Mouse (Mus musculus) thymus, adult 2 months (tissue): ENCODE measurements at regions not wholly inside any gene's neighbourhood (a gene's known extent, or its start where the extent isn't known, plus 50 kb on each side); places are given as distances from the start of the nearest gene placed in this dataset.

ENCODE experiments used
- DNase-seq: peaks from one replicate; pipeline ENCODE4 v3.0.0; 2021
- H3K27ac ChIP-seq: fragments of 200-500 bp; 2 replicates; pipeline ENCODE4 v1.5.1; 2012; ENCODE audit warnings: low read length, control low read depth; ENCODE audit not compliant: control insufficient read depth, insufficient read depth
- H3K27me3 ChIP-seq: fragments of 200-500 bp; 2 replicates; pipeline ENCODE4 v1.6.1; 2012; ENCODE audit warnings: mild to moderate bottlenecking, low read length, moderate library complexity, mixed read lengths; ENCODE audit not compliant: control insufficient read depth, insufficient read depth
- H3K36me3 ChIP-seq: fragments of 200-500 bp; 2 replicates; pipeline ENCODE4 v1.6.1; 2012; ENCODE audit warnings: mild to moderate bottlenecking, low read length, moderate library complexity; ENCODE audit not compliant: control insufficient read depth, insufficient read depth
- H3K4me1 ChIP-seq: fragments of 200-500 bp; replicated peaks from 2 replicates; pipeline ENCODE4 v1.6.1; 2012; ENCODE audit warnings: low read length; ENCODE audit not compliant: control insufficient read depth, insufficient read depth
- H3K4me3 ChIP-seq: fragments of 200-500 bp; 2 replicates; pipeline ENCODE4 v1.5.1; 2012; ENCODE audit warnings: mild to moderate bottlenecking, low read length, control low read depth, moderate library complexity; ENCODE audit not compliant: control insufficient read depth, insufficient read depth
- CTCF ChIP-seq: fragments of 200-500 bp; IDR thresholded peaks from 2 replicates; pipeline ENCODE4 v1.5.1; 2012; ENCODE audit warnings: mild to moderate bottlenecking, control low read depth, low read length, moderate library complexity, borderline replicate concordance; ENCODE audit not compliant: control insufficient read depth, poor library complexity, insufficient read depth; ENCODE audit errors: extremely low read depth
- POLR2A ChIP-seq: fragments of 200-500 bp; IDR thresholded peaks from 2 replicates; pipeline ENCODE4 v1.6.1; 2012; ENCODE audit warnings: mild to moderate bottlenecking, low read length, control low read depth, moderate library complexity; ENCODE audit not compliant: control insufficient read depth, poor library complexity, insufficient read depth; ENCODE audit errors: extremely low read depth
- WGBS: fragments of 180-500 bp; shearing (Covaris S2); methylation state at CpG from one replicate; pipeline ENCODE4 v1.1.7; 2018; 5-methylcytosine and 5-hydroxymethylcytosine counted together

DNA sequence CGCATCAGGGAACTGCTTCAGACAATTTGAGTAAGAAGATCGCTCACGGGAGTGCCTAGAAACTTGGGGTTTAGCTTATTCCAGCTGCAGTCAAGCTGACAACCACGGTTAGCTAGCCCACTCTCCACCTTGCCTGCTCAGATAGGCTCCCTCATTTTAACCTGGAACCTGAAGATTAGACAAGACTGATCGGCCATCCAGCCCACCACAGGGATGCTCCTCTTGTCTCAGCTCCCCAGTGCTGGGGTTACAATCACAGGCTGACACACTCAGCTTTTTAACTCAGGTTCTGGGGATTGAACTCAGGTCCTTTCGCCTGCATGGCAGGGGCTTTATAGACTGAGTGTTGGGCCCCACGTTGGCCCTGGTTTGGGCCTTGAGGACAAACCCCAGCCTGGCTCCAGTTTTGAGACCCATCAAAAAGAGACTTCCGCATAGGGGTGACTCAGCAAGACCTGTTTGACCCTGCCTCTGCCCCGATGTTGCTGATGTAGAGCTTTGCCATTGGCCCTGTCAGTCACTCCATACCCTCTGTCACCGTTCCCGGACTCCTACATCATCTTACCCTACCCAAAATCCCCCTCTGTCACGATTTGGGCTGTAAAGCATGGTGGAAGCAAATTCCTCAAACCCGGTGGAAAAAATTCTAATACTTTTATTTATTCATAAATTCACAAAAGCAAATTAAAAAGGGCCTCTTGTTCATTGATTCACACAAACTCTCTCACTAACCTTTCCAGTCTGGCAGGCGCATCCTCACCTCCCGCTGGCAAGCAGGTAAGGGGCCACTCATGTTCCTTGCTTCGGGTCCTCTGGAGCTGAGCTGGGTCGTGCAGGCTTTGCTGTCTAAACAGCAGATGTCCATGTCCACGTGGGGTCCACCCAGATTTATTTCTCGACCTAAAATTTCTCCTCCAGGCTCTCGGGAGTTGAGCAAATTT lies 67.6 kb upstream of the Vrk1 start:
- no peaks in the 10 kb centered on the region for H3K36me3 ChIP-seq
- H3K4me1 ChIP-seq, result no peaks in the 10 kb centered on the region
- H3K27ac ChIP-seq, result no peak overlapping the region
- TF ChIP-seq CTCF (no peak), POLR2A (no peak)
- H3K27me3 ChIP-seq, result no peaks in the 10 kb centered on the region
- no peak overlapping the region for H3K4me3 ChIP-seq
- DNase-seq, result no peak
- 82% methylated on average over 20 of the region's 20 CpGs for WGBS

DNA sequence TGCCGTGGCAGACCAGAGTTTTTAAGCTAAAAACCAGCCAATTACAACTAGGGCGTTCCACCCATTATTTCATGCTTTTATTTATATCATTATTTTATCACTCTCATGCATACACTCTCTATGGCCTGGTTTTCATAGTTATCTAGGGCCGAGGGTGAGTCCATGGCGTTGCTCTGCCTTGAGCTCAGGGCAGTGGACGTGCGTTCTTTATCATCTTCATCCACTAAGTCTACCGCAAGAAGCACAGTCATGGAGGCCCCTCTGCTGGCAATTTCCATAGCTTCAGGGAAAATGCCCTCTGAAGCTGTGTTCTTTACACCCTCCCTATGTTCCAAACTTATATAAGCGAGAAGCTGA lies 67.0 kb upstream of the Vrk1 start:
- no peaks in the 10 kb centered on the region for H3K36me3 ChIP-seq
- no peaks in the 10 kb centered on the region for H3K27me3 ChIP-seq
- no peaks in the 10 kb centered on the region for H3K4me1 ChIP-seq
- H3K27ac ChIP-seq, result no peak overlapping the region
- no peak overlapping the region for H3K4me3 ChIP-seq
- WGBS, result 96% methylated on average over 8 of the region's 8 CpGs
- no peak for DNase-seq
- TF ChIP-seq CTCF (no peak), POLR2A (no peak)

- H3K4me3 ChIP-seq, result no peak overlapping the region
- no peaks in the 10 kb centered on the region for H3K27me3 ChIP-seq
- no peak overlapping the region for H3K27ac ChIP-seq
- TF ChIP-seq CTCF (no peak), POLR2A (no peak)
- no peak for DNase-seq
- no peaks in the 10 kb centered on the region for H3K36me3 ChIP-seq
- H3K4me1 ChIP-seq, result no peaks in the 10 kb centered on the region
- 21% methylated on average over 5 of the region's 5 CpGs for WGBS
Observed at GRCm38 (mm10) chr12:105947332-105947731, 62.7 kb upstream of the Vrk1 start.

DNA sequence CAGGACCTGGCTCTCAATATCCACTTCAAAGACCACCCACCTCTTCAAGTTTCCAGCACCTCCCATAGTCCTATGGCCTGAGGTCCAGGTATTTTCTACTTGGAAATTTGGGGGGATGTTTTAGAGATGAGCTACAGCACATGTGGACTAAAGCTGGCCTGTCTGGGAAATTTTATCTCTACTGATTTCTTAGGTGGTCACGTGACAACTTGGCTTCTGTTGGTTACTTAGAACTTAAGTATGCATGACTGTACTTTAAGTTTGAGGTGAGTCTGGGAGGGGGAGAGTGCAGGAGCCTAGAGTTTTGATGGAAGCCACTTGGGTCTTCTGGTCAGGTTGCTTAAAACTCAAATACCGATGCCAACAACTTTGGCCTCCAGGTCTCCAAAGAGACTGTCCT lies 61.7 kb upstream of the Vrk1 start:
- Histone ChIP-seq H3K36me3 (no peaks in the 10 kb centered on the region), H3K4me1 (no peaks in the 10 kb centered on the region), H3K27ac (no peak overlapping the region), H3K27me3 (no peaks in the 10 kb centered on the region), H3K4me3 (no peak overlapping the region)
- TF ChIP-seq CTCF (no peak), POLR2A (no peak)
- WGBS, result 87% methylated on average over 2 of the region's 2 CpGs
- no peak for DNase-seq

DNA sequence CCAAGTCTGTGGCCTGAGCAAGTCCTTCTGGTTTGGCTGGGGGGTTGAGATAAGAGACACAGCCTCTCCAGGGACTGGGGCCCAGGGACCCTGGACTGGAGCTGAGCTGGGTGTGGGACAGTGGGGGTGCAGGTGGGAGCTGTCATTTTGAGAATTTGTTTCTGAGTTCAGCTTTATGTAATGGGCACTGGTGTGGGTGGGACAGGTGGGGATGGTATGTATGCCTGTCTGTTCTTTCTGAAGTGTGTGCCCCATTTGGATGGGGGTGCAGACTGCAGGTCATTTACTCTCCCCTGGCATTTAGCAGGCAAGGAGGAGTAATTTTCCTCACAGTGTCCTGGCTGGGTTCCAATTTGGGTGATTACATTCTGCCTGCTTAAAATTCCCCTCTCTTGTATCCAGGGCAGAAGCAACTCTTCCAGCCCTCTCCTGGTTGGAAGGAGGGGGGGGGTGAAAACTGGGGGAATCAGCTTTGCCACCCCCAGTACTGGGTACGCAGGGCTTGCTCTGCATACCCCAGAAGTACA lies 54.2 kb upstream of the Vrk1 start:
- Histone ChIP-seq H3K27ac (no peak overlapping the region), H3K4me3 (no peak overlapping the region), H3K36me3 (no peaks in the 10 kb centered on the region), H3K4me1 (no peaks in the 10 kb centered on the region), H3K27me3 (peaks cover 2% of the 10 kb centered on the region; the same call in 1 of the 2 replicates)
- DNase-seq, result no peak
- no peak for TF ChIP-seq CTCF
- no peak for TF ChIP-seq POLR2A
- 94% methylated on average over 1 of the region's 1 CpGs for WGBS

DNA sequence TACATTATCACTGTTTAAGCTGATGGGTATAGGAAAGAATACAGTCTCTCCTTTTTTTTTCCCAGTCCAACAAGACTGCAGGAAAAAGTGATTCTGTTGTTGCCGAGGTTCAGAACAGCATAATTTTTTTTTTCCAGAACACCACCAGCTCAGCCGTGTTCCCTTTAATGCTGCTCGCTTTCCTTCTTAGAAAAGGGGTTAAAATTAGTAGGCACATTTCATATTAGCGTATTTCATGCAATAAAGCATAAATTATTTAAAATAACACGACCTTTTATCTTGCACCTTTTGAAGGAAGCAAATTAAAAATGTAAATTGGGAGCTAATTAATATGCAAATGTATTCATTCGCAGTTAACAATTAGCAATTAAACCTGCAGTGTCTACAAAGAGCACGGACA lies 50.3 kb upstream of the Vrk1 start:
- DNase-seq, result no peak
- no peak overlapping the region for H3K4me3 ChIP-seq
- no peak overlapping the region for H3K27ac ChIP-seq
- 77% methylated on average over 7 of the region's 7 CpGs for WGBS
- TF ChIP-seq CTCF (no peak), POLR2A (no peak)
- peaks cover 6% of the 10 kb centered on the region; the same call in 1 of the 2 replicates for H3K27me3 ChIP-seq
- H3K4me1 ChIP-seq, result peaks cover 4% of the 10 kb centered on the region; the same call in 1 of the 2 replicates
- H3K36me3 ChIP-seq, result no peaks in the 10 kb centered on the region
